Mouse (Mus musculus) mammary gland, adult 2 months (tissue): ENCODE measurements around the gene Npr2. TPM values are rescaled to one million over a fixed set of nuclear protein-coding genes. Genes with fewer than 3 reads are reported as not detected.

Experiments used
- polyA plus RNA-seq: library from polyadenylated mRNA; depleted of rRNA; stranded (reverse); fragments of >200 nt; gene quantifications from 2 replicates; pipeline ENCODE4 v1.2.3, GENCODE M21; 2012; ENCODE audit warnings: low replicate concordance; rRNA removed

Gene Npr2
- polyA plus RNA-seq: 42.2 and 51.5 TPM in 2 replicates

GRCm38 (mm10) chr4:43631046-43631955 is at the start of gene Npr2:
TSS of gene Npr2 (plus strand) at chr4:43631935.

GRCm38 (mm10) chr4:43584444-43585416 is 47.0 kb upstream of the Npr2 start, which contains the start of gene Msmp:
TSS of gene Msmp (minus strand) at chr4:43584494.

GRCm38 (mm10) chr4:43653161-43654015 is 21.7 kb downstream of the Npr2 start, which contains the start of gene Spag8:
TSS of gene Spag8 (minus strand) at chr4:43653594.

DNA sequence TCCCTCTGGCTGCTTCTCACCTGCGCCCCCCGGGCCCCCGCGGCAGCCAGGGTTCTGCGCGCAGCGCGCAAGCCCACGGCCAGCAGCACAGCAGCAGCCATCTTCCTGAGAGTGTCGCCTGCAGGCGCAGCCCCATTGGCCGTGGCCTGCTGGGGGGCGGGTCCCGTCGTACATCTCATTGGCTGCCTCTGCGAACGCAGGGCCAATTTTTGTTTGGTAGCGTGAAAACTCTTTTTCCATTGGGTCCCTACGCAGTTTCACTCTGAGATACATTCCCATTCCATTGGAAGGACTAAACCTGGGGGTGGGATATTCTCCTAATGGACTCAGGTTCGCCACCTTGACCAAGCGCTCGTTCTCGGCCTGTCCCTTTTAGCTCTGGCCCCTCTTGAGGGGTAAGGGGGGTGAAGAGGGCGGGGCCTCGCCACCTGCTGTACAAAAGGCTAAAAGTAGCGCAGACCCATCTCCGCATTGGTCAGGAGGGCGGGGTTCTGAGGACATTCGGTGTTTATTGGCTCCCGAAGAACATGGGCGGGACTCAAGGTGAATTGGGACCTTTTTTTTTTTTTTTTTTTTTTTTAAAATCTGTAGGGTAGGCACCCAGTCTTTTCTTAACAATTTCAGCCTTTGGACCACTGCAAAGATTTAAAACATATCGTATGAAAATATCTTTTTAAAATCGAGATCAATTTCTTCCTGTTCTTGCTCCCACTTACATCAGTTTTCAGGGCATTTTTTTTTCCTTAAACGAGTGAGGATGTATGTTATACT is 24.8 kb downstream of the Npr2 start, which contains the start of gene Hint2:
Hint2 (minus strand) TSS at position 128 of the 771 bp plus-strand sequence.

DNA sequence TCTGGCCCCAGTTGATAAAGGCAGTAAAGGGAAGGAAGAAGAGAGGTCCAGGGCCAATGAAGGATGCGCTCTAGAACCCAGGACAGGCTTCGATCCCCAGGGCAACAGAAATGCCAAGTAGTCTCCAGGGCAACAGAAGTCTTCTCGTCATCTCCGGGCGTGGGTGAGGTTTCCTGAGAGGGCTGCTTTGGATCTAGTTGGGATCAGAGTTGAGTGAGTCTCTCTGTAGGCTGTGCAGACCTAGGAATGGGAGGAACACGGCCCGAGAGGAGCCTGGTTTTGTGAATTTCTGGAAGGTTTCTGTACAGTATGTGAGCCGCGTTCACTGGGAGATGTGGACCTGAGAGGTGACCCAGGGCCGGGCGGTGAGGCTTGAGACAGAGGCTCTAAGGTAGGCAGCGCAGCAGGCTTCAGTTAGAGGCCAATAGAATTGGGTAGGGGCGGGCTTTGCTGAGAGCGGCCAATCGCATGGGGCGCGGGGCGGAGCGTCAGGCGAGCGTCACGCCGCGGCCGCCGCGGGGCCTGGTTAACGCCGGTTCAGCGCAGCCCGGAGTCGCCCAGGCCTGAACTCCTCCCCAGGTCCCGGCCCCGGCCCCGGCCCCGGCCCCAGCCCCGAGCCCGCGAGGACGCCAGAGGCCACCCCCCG is 37.2 kb downstream of the Npr2 start, which contains the start of the genes Tmem8b and Fam221b:
Tmem8b (plus strand) TSS at position 190 of the 646 bp plus-strand sequence.
Fam221b (minus strand) TSS at position 364 of the 646 bp plus-strand sequence.

GRCm38 (mm10) chr4:43700707-43701106 is 69.0 kb downstream of the Npr2 start, which contains the start of gene Olfr70:
TSS of gene Olfr70 (minus strand) at chr4:43700807.

Other genes starting within 250 kb of the Npr2 start
- gene Rusc2, start 250.0 kb upstream of the Npr2 start, polyA plus RNA-seq: 14.4 and 23.7 TPM in 2 replicates
- 0.23 TPM in 1 of 2 replicates, not detected in the other for gene Fam166b, start 202.8 kb upstream of the Npr2 start, polyA plus RNA-seq
- 79.6 and 124 TPM in 2 replicates for gene Tesk1, start 190.0 kb upstream of the Npr2 start, polyA plus RNA-seq
- 28.2 and 33.5 TPM in 2 replicates for gene Cd72, start 177.3 kb upstream of the Npr2 start, polyA plus RNA-seq
- gene Sit1, start 148.2 kb upstream of the Npr2 start, polyA plus RNA-seq: 9.2 and 21.2 TPM in 2 replicates
- gene Ccdc107, start 139.0 kb upstream of the Npr2 start, polyA plus RNA-seq: 62.5 and 267 TPM in 2 replicates
- 4.4 and 4.8 TPM in 2 replicates for gene Arhgef39, start 132.2 kb upstream of the Npr2 start, polyA plus RNA-seq
- gene Car9, start 125.0 kb upstream of the Npr2 start, polyA plus RNA-seq: 0.78 and 1.5 TPM in 2 replicates
- 23.0 and 770 TPM in 2 replicates for gene Tpm2, start 108.2 kb upstream of the Npr2 start, polyA plus RNA-seq
- 75.4 and 91.4 TPM in 2 replicates for gene Creb3, start 69.6 kb upstream of the Npr2 start, polyA plus RNA-seq
- 101 and 163 TPM in 2 replicates for gene Tln1, start 69.2 kb upstream of the Npr2 start, polyA plus RNA-seq
- 60.7 and 68.0 TPM in 2 replicates for gene Rgp1, start 53.2 kb upstream of the Npr2 start, polyA plus RNA-seq
- gene Gba2, start 53.1 kb upstream of the Npr2 start, polyA plus RNA-seq: 22.0 and 23.6 TPM in 2 replicates
- 0.74 and 1.1 TPM in 2 replicates for gene Msmp, start 47.4 kb upstream of the Npr2 start, polyA plus RNA-seq
- 0.92 and 1.7 TPM in 2 replicates for gene Spag8, start 21.7 kb downstream of the Npr2 start, polyA plus RNA-seq
- gene Hint2, start 24.5 kb downstream of the Npr2 start, polyA plus RNA-seq: 87.4 and 136 TPM in 2 replicates
- gene Tmem8b, start 37.0 kb downstream of the Npr2 start, polyA plus RNA-seq: 12.3 and 18.7 TPM in 2 replicates
- gene Fam221b, start 37.2 kb downstream of the Npr2 start, polyA plus RNA-seq: 0.02 and 0.09 TPM in 2 replicates
- not detected in 2 replicates for gene Olfr70, start 68.9 kb downstream of the Npr2 start, polyA plus RNA-seq
- gene Olfr71, start 78.3 kb downstream of the Npr2 start, polyA plus RNA-seq: not detected in 2 replicates
- gene Hrct1, start 95.3 kb downstream of the Npr2 start, polyA plus RNA-seq: 21.9 and 24.8 TPM in 2 replicates
- 5.1 and 8.1 TPM in 2 replicates for gene Spaar, start 98.1 kb downstream of the Npr2 start, polyA plus RNA-seq
- gene Olfr159, start 139.1 kb downstream of the Npr2 start, polyA plus RNA-seq: 0.14 TPM in 1 of 2 replicates, not detected in the other
- gene Olfr156, start 192.0 kb downstream of the Npr2 start, polyA plus RNA-seq: 0.10 TPM in 1 of 2 replicates, not detected in the other
- not detected in 2 replicates for gene Olfr157, start 208.3 kb downstream of the Npr2 start, polyA plus RNA-seq
- not detected in 2 replicates for gene Olfr155, start 219.6 kb downstream of the Npr2 start, polyA plus RNA-seq
- 21.4 and 25.5 TPM in 2 replicates for gene Reck, start 243.6 kb downstream of the Npr2 start, polyA plus RNA-seq